Mouse (Mus musculus): ENCODE results near the gene Rsu1. TPM values are rescaled to one million over a fixed set of nuclear protein-coding genes. Genes with fewer than 3 reads are reported as not detected.

The Rsu1 gene
- 10 to 100 TPM; 64.5 to 81.6 (median 74.6) TPM for total RNA-seq (2022)

GRCm38 (mm10) chr2:13271165-13271957 is at the start of gene Rsu1:
Gene Rsu1, minus strand, starts transcription at chr2:13271415.
- peak; percentile 99 for DNase-seq

DNA sequence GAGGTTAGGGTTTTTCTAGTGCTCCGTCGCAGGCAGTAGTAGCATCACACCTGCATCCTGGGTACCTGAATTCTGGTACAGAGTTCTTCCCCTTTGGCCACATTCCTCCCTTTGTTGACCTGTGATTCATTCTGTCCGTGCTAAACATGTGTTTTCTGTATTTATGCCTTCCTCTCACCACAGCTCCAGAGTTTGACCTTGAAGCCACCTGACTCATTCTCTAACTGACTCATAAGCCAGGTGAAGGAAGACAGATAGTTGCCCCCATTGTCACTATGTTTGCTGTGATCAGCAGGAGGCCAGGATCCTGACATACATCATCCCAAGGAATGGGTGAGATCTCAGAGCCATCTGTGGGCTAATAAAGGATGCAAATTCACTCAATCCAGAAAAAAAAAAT is 32.2 kb upstream of the Rsu1 start:
- no peak for DNase-seq

DNA sequence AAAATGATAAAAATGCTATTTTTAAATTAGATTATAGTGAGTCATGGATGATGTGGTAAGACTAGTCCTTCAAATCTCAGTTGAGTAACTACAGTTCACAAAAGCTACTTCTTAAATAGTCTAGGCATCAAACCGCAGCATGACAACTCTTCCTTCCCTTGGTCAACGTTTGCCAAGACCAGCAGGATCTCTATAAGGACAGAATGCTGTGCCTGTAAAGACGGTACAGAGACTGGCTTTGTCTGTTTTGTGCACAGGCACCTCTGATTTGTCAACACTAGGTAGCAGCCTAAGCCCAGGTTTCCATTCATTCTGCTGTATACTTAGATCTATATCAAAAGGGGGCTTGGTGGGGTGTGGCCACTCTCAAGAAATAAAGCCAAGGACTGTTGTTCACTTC is 27.8 kb upstream of the Rsu1 start:
- DNase-seq: no peak

- no peak for DNase-seq
These were observed 26.5 kb upstream of the Rsu1 start for GRCm38 (mm10) chr2:13297733-13298132.

GRCm38 (mm10) chr2:13290661-13291060 is 19.4 kb upstream of the Rsu1 start:
- DNase-seq: no peak

DNA sequence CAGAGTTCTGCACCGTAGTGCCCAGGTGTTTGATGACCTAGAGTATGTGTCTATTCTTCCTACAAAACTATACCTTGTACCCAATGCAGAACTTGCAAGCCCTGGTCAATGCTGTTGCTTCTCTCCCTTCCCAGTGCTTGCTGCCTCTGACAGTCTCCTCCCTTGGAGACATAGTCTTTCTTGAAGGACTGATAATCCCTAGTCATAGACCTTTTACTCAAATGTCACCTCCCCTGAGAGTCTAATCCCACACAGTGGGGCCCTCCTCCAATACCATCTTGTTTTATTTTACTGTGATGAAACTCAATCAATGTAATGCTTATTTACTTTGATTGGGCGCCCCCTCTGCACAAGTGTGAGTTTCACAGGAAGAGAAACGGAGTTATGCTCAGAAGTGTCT is 18.9 kb upstream of the Rsu1 start:
- DNase-seq: no peak

DNA sequence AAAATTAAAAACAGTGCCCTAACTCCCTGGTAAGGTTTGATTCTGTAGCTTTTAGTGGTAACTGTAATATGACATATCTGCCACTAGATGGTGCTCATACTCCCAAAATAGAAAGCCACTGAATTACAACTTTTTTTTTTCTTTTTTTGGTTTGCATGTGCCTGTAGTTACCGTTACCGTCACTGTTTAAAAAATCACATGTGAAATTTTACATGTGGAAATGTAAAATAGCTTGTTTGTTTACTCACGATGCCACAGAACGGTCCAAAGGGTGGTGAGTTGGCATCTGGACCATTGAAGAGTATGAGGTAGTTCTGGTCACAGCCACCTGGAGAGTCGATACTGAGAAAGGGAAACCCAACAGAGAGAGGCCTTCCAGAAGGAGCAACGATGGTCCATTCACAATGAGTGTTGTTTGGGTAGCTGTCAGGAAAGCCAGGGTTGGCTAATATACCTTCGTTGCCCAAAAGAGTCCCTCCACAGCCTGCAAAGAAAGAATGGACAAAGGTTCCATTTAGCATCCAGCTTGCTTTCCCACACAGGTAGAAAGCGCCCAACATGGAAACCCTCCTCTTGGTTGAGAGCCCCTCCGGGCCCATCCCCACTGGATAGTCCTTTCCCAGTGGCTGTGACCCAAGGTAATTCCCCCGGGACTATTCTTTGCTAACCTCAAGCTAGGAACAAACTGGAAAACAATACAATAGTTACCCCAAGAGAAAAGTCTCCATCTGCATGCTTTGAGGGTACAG is 7.1 kb upstream of the Rsu1 start:
- DNase-seq: no peak

GRCm38 (mm10) chr2:13275874-13276273 is 4.7 kb upstream of the Rsu1 start:
- no peak for DNase-seq

DNA sequence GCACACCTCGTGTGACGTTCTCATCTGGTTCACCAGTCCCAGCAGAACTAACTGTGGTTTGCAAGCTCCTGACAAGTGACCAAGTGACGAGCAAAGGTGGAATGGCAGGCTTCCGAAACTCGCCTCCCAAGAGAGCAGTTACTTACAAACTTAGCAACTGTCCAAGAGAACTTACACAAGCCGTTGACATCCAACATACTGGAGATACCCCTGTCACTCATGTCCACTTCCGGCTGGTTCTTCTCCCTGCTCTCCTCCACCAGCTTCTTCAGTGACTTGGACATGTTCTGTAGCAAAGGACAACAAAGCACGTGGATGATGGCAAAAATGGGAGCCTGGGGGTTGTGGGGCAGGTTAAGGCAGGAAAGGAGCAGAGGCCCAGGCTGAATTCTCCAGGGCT is 479 bp downstream of the Rsu1 start:
- DNase-seq: peak; percentile 6

DNA sequence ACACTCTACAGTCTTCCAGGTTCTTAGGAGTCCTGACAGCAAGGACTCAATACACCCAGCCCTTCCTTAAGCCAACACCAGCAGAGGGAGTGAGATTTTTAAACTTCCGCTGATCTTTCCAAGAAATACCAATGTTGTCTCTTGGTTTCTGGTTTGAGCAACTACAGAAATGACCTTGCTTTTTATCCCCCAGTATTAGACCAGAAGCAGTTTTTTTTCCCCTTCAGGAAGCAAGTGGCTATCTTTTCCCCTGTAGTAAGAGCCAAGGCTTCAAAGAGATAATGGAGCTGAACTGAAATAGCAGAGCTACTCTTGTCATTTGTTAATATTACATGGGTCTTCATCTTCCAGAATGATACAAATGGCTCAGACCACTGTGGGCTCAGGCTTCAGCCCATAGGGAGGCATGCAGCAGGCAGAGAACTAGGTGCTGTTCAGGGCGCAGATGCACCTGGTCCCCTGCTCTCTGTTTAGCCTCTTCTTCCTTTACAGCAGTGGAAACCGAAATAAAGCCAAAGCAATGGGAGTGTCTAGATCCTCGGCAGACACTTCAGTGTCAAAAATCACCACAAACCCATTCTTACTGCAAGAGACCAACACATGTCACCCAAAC is 2.4 kb downstream of the Rsu1 start:
- DNase-seq: no peak

DNA sequence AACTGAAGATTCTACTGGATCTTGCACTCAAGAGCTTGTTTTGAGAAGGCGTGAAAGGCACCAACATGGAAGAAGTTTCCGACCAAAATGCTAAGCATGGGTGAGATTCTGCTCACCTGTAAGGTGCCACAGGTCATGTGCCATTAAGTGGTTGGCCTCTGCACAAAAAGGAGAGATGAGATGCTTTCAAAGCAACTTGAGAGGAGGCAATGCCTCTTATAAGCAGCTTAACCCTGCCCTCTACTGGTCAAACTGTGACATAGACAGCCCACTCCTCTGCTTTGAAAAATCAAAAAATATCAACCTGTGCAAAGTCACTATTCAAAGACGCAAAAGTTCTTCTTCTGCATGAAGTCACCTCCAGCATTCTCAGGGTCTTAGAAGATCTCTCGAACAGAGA is 6.3 kb downstream of the Rsu1 start:
- no peak for DNase-seq

DNA sequence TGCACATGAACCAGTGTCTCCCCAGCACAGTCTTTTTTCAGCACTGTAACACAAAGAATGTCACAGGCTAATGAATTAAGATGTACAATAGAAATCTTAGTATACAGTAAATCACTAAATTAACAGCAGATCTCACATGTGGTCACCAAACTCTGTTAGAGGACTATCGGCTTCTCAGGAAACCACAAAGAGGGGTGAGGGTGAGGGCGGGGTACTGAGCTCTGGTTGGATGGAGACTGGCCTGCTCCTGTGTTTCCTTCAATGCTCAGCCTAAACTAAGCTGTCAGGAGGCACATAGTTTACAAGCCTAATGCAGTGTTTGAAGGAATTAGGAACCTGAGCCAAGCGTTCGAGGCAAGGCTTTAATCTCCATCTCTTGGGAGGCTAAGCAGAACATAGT is 8.1 kb downstream of the Rsu1 start:
- no peak for DNase-seq

GRCm38 (mm10) chr2:13258606-13259005 is 12.6 kb downstream of the Rsu1 start:
- DNase-seq: no peak

GRCm38 (mm10) chr2:13240711-13241110 is 30.5 kb downstream of the Rsu1 start:
- no peak for DNase-seq

DNA sequence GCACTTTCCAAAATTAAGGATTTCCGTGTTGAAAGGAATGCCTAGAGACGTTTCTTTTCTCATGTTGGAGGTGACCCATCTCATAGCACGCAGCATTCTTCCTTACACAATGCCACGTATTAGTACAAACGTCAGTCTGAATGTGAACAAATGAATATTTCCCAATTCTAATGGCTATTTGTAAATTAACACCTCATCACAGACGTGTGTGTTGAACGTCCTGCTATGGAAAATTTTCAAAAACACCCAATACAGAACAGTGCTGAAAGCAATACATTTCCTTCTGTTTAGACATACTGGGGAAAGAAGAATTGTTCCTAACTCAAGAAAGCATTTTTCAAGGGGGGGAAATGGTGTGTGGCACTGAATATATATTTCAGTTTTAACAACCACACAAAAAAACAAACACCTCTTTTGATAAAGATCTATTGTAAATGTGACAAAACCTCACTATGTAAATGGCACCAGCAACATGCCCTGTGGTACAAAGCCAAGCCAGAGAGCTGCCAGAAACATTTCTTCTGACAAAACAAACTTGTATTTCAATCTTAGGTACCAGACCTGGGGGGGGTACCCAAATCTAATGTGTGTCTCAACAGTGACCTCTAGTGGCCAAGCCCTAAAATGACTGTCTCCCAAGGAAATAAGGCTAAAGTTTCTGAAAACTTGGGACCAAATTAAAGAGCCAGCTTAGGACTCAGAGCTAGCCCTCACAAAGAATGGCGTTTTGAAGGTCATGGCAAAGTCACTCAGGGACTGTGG is 33.9 kb downstream of the Rsu1 start:
- peak; percentile 13 for DNase-seq

- peak; percentile 59 for DNase-seq
These were observed 35.5 kb downstream of the Rsu1 start for GRCm38 (mm10) chr2:13235696-13236095.

DNA sequence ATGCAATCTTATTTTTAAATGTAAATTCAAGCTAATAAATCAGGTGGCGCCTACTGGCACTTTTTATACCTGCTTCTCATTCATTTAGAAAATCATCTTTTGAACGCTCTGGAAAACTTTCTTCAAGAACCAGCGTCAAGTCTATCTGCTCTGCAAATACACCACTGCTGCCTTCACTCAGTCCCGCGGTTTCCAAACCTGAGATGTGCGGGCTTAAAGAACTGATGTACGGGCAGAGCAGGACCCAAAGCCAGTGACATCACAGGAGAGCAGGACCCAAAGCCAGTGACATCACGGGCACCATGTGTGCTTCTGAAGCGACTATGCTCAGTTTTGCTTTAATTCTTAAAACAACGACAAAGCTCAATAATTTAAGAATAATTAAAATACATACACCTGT is 36.4 kb downstream of the Rsu1 start:
- no peak for DNase-seq

DNA sequence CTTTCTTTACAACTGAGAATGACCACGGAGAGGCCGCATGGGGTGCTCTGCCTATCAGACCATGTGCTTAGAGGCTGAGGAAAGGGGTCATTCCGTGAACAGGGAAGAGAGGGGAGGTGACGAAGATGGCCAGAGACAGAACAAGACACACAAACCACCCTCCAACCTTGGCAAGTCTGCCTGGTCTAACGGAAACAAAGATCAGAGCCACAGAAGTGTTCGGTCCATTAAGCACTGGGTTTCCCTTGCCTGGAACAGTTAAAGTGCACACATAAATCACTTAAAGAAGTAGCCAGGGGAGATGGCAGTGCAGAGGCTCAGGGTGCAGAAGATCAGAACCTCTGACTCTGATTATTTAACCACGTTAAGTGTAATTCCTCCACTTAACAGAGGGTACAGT is 37.3 kb downstream of the Rsu1 start:
- no peak for DNase-seq

DNA sequence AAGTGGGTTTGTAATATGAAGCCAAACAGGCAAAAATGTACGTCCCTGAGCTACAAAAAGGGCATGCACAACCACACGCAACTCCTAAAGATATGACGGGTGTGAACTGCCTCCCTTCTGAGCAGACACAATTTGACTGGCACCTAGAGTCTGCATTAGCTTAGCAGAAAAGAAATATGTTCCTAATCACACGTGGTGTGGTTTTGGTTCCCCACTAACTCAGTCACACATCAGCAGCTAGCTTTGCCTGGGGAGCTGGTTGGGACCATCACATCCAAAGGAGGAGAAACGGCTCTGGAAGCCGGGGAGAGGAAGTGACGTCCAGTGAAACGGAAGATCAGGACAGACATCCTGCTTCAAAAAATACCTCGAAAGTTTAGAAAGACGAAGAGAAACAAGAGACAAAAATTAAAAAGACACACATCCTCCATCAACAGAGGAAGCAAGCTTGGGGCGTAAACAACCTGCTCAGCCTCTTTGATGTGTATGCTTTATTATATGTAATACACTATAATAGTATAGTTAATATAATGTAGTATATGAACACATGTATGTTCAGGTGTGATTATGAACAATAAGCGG is 37.9 kb downstream of the Rsu1 start:
- no peak for DNase-seq

GRCm38 (mm10) chr2:13232305-13232704 is 38.9 kb downstream of the Rsu1 start:
- DNase-seq: no peak

GRCm38 (mm10) chr2:13229686-13230085 is 41.5 kb downstream of the Rsu1 start:
- DNase-seq: no peak

GRCm38 (mm10) chr2:13226031-13226430 is 45.2 kb downstream of the Rsu1 start:
- no peak for DNase-seq

All from adrenal gland, adult 8-10 months (tissue).